Mouse (Mus musculus) 416B (cell line): Measurements from ENCODE around the gene D10Jhu81e.
A peak's percentile ranks its signal among the peaks of the same experiment; 100 is the strongest.
"Not testable (repeated sequence)": the region's sequence is repeated elsewhere in the genome, so short reads cannot be mapped to it uniquely, and the experiment has no call there.

Source experiments
- DNase-seq: peaks from one replicate; pipeline ENCODE4 v3.0.0; 2011; ENCODE audit warnings: low read depth

Gene D10Jhu81e

GRCm38 (mm10) chr10:78129423-78129822 lies 40.2 kb downstream of the D10Jhu81e start:
- DNase-seq: no peak

GRCm38 (mm10) chr10:78128647-78129046 lies 40.9 kb downstream of the D10Jhu81e start:
- no peak for DNase-seq

GRCm38 (mm10) chr10:78127931-78128330 lies 41.7 kb downstream of the D10Jhu81e start:
- no peak for DNase-seq

GRCm38 (mm10) chr10:78127046-78127870 lies 42.3 kb downstream of the D10Jhu81e start:
- no peak for DNase-seq

GRCm38 (mm10) chr10:78126311-78126710 lies 43.3 kb downstream of the D10Jhu81e start:
- no peak for DNase-seq

GRCm38 (mm10) chr10:78125061-78125460 lies 44.5 kb downstream of the D10Jhu81e start:
- not testable (repeated sequence) for DNase-seq

GRCm38 (mm10) chr10:78124137-78124536 lies 45.4 kb downstream of the D10Jhu81e start:
- not testable (repeated sequence) for DNase-seq

GRCm38 (mm10) chr10:78119422-78119821 lies 50.2 kb downstream of the D10Jhu81e start:
- no peak for DNase-seq

GRCm38 (mm10) chr10:78115153-78115552 lies 54.4 kb downstream of the D10Jhu81e start:
- peak; percentile 42 for DNase-seq

GRCm38 (mm10) chr10:78114521-78115092 lies 55.0 kb downstream of the D10Jhu81e start:
- DNase-seq: no peak
